Mouse (Mus musculus) neutrophil, adult 5-6 weeks (primary cell): Measurements from ENCODE around the gene Eno2. TPM values are rescaled to one million over a fixed set of nuclear protein-coding genes. Genes with fewer than 3 reads are reported as not detected.
"Not testable (repeated sequence)": the region's sequence is repeated elsewhere in the genome, so short reads cannot be mapped to it uniquely, and the experiment has no call there.

ENCODE experiments used
- ATAC-seq: fragments of 151-379, 151-347 bp; 2 replicates; pipeline ENCODE4 v1.8.0; 2017; ENCODE audit warnings: mild to moderate bottlenecking, moderate TSS enrichment; ENCODE audit not compliant: insufficient number of reproducible peaks, poor library complexity, low FRiP score, severe bottlenecking; ENCODE audit errors: extremely low read depth
- total RNA-seq: library from RNA; stranded (forward); fragments of 200-1000 nt; gene quantifications from 2 replicates; pipeline ENCODE4 v1.2.3, GENCODE M21; 2017

Gene Eno2
- total RNA-seq, 1 experiment from 2014 or later, result not detected

GRCm38 (mm10) chr6:124807366-124807765 lies 37.9 kb upstream of the Eno2 start:
- no peak for ATAC-seq

GRCm38 (mm10) chr6:124806446-124807140 lies 37.1 kb upstream of the Eno2 start:
- ATAC-seq, result no peak

GRCm38 (mm10) chr6:124805341-124806321 lies 36.2 kb upstream of the Eno2 start:
- ATAC-seq, result peak; percentile 91

DNA sequence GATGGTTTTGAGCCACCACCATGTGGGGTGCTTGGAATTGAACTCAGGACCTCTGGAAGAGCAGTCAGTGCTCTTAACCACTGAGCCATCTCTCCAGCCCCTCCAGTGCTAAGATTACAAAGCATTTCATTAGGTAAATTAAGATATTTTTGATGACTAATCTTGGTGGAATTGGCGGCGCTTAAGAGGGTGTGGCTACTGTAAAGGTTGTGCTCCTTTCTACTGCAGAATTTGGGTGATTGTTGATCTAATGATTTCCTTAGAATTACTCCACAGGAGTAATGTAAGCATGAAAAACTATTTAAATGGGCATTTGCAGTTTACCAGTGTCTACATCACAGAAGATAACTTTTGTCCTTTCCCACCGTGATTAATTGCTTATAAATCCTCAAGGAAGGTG lies 34.9 kb upstream of the Eno2 start:
- no peak for ATAC-seq

DNA sequence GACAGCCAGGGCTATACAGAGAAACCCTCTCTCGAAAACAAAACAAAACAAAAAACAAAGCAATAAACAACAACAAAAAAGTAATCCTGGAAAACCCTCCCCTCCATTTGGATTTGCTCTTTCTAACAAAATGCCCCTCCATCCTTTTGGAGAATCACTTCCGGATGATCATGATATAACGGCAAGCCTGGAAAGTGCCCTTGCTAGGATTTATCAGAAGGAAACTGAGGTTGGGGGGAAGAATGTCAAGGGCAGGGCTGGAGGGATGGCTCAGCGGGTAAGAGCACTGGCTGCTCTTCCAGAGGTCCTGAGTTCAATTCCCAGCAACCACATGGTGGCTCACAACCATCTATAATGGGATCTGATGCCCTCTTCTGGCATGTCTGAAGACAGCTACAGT lies 34.2 kb upstream of the Eno2 start:
- ATAC-seq, result not testable (repeated sequence)

DNA sequence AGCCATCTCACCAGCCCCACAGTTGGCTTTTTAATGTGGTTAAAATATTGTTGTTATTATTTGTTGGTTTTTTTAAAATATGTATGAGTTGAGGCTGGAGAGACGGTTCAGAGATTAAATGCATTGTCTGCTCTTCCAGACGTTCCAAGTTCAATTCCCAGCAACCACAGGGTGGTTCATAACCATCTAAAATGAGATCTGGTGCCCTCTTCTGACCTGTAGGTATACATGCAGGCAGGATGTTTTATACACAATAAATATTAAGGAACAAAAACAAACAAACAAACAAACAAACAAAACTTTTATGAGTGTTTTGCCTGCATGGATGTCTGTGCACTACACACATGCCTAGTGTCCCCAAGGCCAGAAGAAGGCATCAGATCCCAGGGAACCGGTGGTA lies 33.6 kb upstream of the Eno2 start:
- no peak for ATAC-seq

- ATAC-seq, result not testable (repeated sequence)
Observed at GRCm38 (mm10) chr6:124802400-124802799, 32.9 kb upstream of the Eno2 start.

GRCm38 (mm10) chr6:124796200-124796599 lies 26.7 kb upstream of the Eno2 start:
- ATAC-seq, result no peak

DNA sequence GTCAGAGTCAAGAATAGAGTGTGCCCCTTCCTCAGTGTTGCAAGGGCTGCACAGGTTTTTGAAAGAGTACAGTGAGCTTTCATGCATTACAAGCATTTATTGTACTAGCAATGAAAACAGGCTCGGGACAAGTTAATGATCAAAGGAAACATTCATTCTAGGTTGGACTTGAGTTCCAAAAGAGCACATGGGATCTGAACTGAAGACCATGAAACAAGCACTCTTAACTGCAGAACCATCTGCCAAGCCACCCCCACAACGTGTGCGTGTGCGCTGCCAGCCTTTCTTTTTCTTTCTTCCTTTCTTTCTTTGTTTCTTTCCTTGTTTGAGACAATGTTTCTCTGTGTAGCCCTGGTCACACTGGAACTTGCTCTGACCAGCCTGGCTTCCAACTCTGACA lies 26.3 kb upstream of the Eno2 start:
- no peak for ATAC-seq

DNA sequence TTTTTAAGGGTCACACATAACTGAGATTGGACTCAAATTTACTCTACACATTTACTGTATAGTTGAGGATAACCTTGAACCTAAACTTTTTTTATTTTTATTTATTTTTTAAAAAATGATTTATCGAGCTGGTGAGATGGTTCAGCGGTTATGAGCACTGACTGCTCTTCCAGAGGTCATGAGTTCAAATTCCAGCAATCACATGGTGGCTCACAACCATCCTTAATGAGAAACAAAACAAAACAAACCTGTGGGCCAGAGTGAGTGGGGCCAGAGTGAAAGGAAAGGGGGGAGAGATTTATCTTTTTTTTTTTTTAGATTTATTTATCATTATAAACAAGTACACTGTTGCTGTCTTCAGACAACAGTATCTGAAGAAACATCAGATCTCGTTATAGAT lies 22.4 kb upstream of the Eno2 start:
- ATAC-seq, result no peak

DNA sequence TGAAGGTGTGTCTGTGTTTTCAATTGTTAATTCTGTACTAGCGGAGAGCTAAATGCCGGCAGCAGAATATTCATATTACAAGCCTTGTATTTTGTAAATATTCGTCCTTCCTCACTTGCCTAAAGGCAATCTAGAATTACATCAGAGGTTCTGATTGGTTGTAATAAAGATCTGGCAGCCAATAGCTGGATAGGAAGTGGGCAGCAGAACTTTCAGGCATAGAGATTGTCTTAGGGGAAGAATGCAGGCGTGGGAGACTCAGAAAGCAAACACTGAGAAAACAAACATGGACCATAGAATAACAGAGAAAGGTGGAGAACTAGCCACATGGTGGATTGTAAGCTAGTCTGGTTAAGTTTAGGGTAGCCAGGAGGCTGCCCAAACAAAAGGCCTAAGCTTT lies 20.6 kb upstream of the Eno2 start:
- no peak for ATAC-seq

- no peak for ATAC-seq
Observed at GRCm38 (mm10) chr6:124789519-124789918, 20.0 kb upstream of the Eno2 start.

DNA sequence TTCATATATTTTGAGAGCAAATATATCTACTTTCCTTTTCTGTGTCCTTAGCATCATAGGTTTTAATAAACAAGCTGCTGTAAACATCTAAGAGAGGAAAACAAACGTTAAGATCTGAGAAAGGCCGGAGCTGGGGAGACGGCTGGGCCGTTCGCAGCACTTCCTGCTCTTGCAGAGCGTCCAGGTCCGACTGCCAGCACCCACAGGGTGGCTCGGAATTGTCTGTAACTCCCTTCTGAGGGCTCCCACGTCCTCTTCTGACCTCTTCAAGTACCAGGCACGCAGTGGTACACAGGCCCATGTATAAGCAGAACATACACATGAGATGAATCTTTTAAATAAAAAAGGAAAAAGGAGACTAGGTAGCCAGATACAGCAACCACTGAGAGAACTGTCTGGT lies 18.2 kb upstream of the Eno2 start:
- no peak for ATAC-seq

DNA sequence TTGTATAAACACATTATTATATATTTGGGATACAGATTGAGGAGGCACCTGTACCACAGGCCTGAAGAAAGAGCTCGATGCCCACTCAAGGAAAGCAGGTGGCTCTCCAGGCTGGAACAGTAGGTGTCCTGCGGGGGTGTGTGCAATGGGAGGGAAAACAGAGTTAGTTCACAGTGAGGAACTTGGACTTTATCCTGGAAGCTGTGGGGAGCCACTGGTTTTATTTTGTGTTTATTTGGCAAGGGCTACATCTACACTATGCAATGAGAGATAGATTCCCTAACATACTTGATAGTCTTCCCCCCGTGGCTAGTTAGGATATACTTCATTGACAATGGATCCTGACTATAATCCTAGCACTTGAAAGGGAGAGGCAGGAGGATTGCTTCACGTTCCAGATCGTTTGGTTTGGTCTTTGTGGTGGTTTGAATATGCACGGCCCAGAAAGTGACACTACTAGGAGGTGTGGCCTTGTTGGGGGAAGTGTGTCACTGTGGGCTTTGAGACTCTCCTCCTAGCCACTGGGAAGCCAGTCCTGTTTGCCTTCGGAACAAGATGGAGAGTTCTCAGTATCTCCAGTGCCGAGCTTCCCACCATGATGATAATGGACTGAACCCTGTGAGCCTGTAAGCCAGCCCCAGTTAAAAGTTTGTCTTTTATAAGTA lies 17.4 kb upstream of the Eno2 start:
- no peak for ATAC-seq

- ATAC-seq, result peak; percentile 49; the same call in 1 of the 2 replicates
Observed at GRCm38 (mm10) chr6:124782436-124782835, 13.0 kb upstream of the Eno2 start.

GRCm38 (mm10) chr6:124780917-124781316 lies 11.4 kb upstream of the Eno2 start:
- ATAC-seq, result no peak

- ATAC-seq, result 0 out of 2 replicates have a peak, but pooled peaks have one; percentile 9
Observed at GRCm38 (mm10) chr6:124779984-124780416, 10.5 kb upstream of the Eno2 start.

- ATAC-seq, result peak; percentile 51
Observed at GRCm38 (mm10) chr6:124779222-124779983, 9.9 kb upstream of the Eno2 start, which contains the start of gene Lrrc23. Lrrc23 (minus strand) TSS chr6:124779727.

DNA sequence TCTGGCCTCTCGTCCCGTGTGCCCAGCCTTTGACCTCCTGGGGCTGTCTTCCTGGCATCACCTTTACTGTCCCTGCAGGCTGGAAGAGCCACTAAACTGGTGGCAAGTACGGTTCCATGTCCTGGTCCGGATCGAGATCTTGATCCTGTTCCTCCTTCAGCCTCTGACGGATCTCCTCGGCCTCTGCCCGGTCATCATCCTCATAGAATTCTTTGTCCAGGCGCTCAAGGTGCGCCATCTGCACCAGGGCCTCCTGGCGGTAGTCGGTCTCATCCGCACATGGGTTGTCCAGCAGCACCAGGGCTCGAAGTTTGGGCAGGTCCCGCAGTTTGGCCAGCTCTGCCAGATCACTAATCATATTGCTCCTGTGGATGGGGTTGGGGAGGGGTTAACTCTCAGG lies 1.0 kb upstream of the Eno2 start:
- ATAC-seq, result no peak
